Mouse (Mus musculus) layer of hippocampus, postnatal 10 days (tissue): ENCODE measurements around the gene Gon7. TPM values are rescaled to one million over a fixed set of nuclear protein-coding genes. Genes with fewer than 3 reads are reported as not detected.
A peak's percentile ranks its signal among the peaks of the same experiment; 100 is the strongest.

Experiments used
- DNase-seq, 2 experiments: peaks; one replicate each; pipeline ENCODE4 v3.0.0; 2021; ENCODE audit warnings: low spot score in 2 of 2
- long read RNA-seq: library from polyadenylated mRNA; stranded (forward); transcript quantifications from one replicate; pipeline ENCODE4 v2.0.0, GENCODE M21; 2023
- total RNA-seq, 2 experiments: library from RNA; stranded (reverse); gene quantifications; 2 replicates each; pipeline ENCODE4 v1.2.3; 2021

Gene Gon7
- total RNA-seq, result 10 to 100 TPM; 12.4 to 12.6 TPM
- long read RNA-seq, transcript Gon7-201 (2 exons, 1,152 nt), result major isoform, 6 of 6 reads
- long read RNA-seq, partial matches to known transcripts, result 0 of 6 reads
- long read RNA-seq, other reads (novel, unspliced or antisense), result 0 of 6 reads

DNA sequence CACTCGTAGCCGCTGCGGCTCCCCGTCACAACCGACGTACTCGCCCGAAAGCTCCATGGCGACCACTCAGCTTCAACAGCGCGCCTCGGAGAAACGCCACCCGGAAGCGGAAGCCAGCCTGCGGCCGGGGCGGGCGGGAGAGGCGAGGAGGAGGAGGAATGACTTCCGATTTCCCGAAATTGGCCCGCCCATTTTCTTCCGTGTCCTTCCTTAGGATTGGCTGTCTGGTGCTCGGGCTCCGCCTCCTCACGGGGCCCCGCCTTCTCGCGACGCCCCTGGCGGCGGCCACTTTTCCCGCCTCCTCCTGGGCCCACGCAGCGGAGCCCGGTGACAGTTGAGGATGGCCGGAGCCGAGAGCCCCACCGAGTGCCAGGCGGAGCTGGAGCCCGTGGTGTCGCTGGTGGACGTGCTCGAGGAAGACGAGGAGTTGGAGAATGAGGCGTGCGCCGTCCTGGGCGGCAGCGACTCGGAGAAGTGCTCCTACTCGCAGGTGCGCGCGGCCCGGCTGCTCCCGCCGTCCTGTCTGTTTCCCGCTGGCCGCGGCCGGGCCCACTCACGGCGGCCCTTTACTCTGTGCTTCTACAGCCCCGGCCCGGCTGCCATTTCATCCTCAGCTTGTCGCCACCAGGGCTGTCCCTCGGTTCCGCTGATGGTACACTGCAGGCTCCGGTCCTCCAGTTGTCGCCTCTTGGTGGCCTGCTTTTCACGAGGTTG lies at the start of gene Gon7, which contains the start of the genes Gm28051 and Ubr7:
Gon7 (minus strand) TSS at position 115 of the 714 bp plus-strand sequence.
Gm28051 (minus strand) TSS at position 77 of the 714 bp plus-strand sequence.
Ubr7 (plus strand) TSS at position 279 of the 714 bp plus-strand sequence.
- DNase-seq, result peak; percentile 94 to 97

DNA sequence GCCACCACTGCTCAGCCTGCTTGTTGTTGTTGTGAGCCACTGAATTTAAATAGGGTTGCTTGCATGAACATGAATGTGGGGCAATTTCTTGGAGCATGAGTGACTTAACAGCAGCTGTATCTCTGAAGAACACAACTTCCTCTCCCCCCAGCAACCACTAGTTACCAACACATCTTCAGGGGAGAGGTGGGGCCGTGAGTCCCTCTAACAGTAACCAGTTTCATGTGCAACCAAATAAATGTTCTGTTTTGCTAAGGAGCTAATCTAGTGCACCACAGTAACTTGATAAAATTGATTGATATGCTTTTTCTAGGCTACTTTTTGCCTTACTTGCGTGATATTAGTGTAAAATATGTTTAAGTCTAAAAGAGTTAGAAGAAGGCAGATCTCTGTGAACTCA lies 41.9 kb upstream of the Gon7 start:
- no peak for DNase-seq

DNA sequence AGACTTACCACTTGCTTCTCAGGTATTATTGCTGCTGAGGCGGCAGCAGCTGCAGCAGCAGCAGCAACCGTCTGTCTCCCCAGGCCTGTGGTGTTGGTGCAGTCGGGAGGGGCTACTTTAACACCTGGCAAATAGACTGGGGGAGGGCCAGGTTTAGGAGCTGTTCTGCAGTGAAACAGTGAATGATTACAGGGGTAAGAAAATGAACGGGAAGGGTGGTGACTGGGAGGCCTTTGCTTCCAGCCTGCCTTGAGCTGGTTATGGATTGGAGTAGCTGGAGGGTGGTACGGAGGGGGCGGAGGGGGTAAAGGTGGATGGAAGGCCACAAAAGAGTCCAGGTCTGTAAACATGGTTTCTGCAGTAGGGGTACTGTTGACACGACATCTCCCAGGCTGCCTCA lies 30.3 kb upstream of the Gon7 start:
- DNase-seq, result no peak

DNA sequence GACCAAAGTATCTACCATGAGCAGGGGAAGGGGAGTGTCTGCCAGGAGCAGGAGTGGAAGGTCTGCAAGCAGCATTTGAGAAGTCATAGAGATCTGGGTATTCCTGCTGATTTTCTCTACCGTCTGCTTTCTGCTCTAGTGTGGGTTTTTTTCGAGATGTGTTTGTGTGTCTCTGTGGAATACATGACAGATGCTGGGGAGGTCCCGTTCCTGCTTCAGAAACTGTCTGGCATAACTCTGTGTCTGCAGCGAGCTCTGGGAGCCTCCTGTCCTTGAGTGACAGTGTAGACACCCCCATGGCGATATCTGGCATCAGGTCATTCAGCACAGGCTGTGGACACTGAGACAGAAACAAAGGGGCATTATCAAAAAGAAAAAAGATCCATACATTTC lies 28.0 kb upstream of the Gon7 start:
- DNase-seq, result no peak

- no peak for DNase-seq
These were observed 27.4 kb upstream of the Gon7 start for GRCm38 (mm10) chr12:102784899-102785592.

DNA sequence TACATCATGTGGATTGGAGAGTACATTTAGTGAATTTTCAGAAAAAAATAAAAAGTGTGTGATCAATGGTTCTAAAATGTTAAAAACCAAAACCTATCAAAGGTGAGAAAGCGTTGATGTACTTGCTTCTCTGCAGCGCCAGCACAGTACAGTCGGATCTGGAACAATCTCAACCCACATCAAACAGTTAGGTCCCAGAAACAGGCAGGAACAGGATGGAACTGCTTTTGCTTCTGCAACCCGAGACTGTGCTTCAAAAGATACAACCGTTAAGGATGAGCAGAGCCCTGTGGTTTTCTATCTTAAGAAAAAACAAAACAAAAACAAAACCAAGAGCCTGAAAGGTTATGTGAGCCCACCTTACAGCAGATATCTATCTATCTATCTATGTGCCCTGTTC lies 25.2 kb upstream of the Gon7 start:
- DNase-seq, result no peak

DNA sequence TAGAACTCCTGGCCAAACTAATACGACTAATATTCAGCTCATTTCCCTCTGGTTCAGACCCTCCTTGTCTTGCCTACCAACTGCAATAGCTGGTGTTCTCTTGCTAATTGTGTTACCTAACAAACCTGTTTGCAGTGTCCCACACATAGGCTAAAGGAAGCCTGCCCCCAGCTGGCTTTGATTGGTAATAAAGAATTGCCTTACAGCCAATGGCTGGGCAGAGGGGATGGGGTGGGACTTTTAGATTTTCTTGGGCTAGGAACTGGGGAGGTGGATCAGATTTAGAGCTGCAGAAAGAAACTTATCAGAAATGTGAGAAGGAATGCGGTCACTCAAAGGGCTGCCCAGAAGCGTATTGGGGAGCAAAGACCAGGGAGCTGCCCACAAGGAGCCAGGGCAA lies 21.8 kb upstream of the Gon7 start:
- DNase-seq, result no peak

DNA sequence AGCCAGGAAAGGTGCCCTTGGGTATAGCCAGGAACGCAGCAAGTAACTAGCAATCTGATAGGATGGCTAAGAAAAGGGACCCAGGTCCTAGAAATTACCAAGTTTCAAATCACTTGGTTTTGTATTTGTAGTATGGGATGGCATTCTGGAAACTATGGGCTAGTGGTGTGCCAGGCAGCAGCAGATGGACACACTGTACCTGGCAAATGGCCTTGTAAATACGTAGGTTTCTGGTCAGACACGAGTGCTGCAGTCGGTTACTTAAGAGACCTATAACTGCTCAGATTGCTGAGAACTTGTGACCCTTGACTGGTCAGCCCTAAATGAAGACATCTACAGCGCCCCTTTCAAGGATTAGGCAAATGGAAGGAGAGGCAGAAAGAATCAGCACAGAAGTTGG lies 20.5 kb upstream of the Gon7 start:
- DNase-seq, result no peak

- no peak for DNase-seq
These were observed 18.4 kb upstream of the Gon7 start for GRCm38 (mm10) chr12:102776035-102776434.

GRCm38 (mm10) chr12:102772676-102773075 lies 15.1 kb upstream of the Gon7 start:
- DNase-seq, result no peak

GRCm38 (mm10) chr12:102771601-102772000 lies 14.0 kb upstream of the Gon7 start:
- DNase-seq, result no peak

DNA sequence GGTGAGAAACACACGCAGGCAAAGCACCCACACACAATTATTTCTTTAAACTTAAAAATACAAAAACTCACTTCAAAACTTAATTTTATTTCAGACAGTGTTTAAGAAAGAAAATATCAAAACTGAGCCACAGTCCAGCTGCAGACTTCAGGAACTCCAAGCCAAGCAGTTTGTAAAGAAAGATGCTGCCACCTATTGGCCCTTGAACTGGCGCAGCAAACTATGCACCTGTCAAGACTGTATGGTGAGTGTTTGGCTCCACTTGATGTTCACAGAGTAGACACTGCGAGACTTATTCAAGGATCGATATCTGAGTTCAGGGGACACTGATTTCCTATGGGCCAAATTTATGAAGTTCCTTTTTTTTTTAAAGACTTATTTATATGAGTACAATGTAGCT lies 11.4 kb upstream of the Gon7 start:
- no peak for DNase-seq

DNA sequence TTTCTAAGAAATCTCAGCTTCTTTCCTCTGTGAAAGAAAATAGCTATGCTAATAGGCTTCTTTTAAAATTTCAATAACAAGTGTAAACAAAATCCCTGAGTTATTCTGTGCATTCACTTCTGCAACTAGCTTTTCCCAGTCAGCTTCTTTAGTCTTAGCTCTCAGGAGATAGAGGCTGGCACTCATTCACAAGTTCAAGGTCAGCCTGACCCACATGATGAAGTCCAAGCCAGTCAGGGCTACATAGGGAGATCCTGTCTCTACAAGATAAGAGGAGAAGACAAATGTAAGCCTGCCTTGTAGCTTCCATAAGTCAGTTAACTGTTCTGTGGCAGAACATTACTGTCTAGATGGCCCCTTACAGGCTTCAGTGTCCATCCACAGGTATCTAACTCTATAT lies 6.1 kb upstream of the Gon7 start:
- DNase-seq, result no peak

DNA sequence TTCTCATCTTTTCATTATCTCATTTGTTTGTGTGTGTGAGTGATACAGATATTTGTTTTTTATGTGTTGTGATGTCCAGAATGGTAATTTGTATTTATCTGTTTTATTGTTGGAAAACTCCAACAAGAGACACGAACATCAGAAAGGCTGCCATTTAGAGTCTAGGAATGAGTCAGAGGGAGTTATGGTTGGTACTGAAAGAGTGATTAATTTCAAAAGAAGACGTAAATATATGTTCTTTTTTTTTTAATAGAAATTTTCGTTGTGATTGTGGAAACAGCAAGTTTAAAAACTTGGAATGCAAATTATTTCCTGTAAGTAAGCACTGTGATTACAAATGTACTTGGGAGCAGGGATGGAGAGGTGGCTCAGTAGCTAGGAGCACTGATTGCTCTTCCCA lies 4.1 kb upstream of the Gon7 start:
- DNase-seq, result no peak

GRCm38 (mm10) chr12:102758936-102759335 lies 1.3 kb upstream of the Gon7 start:
- DNase-seq, result no peak

GRCm38 (mm10) chr12:102758403-102758756 lies 777 bp upstream of the Gon7 start, which contains the start of gene Gm20604:
Gene Gm20604, minus strand, starts transcription at chr12:102758672.
- no peak for DNase-seq

DNA sequence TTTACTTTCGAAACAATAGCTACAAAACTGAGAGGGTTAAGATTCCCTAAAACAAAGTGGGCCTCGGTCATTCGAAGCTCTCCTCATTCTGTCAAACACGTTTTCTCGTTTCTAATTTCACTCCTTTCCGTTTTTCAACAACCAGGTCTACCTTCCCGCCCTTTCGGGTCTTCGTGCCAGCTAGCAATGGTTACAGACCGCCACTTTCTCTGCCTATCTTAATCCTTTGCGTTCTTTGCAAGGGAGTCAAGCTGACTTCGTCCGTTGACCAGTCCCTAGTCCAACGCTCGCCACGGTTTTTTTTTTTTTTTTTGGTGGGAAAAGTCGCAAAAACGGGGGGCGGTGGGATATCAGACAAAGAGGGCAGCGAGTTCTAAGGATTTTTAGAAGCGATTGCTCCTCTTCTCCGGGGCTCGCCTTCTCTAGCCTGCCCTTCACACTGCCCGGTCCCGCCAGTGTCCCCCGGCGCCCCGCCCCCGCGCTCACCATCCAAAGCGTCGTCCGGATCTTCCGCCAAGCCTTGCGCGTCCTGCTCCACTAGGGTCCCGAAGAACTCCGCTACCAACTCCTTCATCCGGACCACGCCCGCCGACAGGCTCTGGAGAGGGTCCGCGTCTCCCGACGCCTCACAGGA lies 431 bp downstream of the Gon7 start:
- no peak for DNase-seq

DNA sequence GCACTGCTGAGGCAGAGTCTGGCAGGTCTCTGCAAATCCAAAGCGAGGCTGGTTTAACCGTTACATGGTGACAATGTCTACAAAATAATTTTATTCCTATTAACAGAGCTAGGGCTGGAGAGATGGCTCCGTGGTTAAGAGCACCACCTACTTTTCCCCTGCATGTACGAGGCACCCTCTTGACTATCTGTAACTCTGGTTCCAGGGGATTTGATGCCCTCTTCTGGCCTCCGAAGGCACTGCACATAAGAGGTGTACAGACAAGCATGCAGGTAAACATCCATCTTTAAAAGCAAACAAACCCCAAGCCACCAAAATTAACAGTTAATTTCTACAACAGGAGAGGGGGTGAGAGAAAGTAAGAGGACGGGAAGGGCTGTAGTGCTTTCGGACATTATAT lies 1.3 kb downstream of the Gon7 start:
- DNase-seq, result peak; percentile 42 to 52

GRCm38 (mm10) chr12:102748256-102748655 lies 9.3 kb downstream of the Gon7 start:
- DNase-seq, result no peak

DNA sequence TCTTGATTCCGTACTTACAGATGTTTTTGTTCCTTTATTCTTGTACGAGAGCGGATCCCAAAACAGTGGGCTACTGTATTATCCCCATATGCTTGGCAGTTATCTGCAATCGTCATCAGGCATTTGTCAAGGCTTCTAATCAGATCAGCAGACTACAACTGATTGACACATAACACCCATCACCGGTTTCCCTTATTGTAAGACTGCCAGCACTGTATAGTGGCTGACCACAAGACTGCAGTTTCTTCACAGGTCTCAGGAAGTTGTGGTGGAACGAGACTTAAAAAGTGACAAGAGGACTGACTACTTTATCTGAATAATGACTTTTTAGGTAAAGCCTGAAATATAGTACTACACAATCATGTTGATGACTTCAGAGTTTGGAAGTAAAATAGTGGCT lies 12.8 kb downstream of the Gon7 start:
- DNase-seq, result no peak

DNA sequence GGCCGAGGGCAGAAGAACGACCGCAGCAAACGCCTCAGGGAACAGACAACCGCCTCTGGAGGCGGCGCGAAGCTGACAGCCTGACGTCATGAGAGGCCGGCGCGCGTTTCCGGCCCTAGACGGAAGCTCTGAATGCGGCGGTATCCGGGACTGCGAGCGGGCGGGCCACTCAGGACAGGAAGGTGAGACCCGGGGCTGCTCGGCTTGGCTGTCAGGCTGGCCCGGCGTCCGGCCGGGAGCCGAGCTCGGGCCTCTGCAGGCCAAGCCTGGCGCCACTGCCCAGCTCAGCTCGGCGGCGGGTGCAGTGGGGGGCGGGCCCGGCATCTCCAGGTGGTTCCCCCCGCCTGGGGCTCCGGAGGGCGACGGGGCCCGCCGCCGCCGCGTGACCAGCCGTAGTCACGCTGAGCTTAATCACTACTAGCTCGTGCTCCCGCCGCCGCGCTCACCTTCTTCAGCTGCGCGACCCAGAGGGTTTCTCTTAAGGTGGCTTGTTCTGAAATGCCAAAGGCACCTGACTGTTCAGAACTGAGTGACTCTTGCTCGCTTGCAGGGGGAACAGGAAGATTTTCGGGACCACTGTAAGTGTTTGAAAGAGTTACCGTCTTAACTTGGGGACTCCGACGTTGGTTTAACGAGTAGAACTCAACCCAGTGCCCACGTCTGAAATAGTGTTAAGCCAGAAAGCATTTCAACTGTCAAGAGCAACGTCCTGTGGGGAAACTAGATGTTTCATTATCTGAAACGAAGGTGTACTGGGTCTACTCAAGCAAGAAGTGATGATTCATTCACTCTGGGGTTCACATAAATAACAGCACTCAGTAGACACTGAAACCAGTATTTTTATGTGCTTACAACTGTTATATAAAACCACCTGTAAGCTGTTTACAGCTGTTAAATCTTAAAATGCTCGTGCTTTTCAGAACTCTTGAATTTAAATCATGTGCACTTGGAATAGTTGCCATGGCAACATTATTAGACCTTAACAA lies 13.7 kb downstream of the Gon7 start, which contains the start of the genes Moap1 and Tmem251:
Moap1 (minus strand) TSS at position 73 of the 986 bp plus-strand sequence.
Tmem251 (plus strand) TSS at position 174 of the 986 bp plus-strand sequence.
- DNase-seq, result peak; percentile 84 to 87
